Mouse (Mus musculus): Measurements from ENCODE around the gene Ptcd2. TPM values are rescaled to one million over a fixed set of nuclear protein-coding genes. Genes with fewer than 3 reads are reported as not detected.

The Ptcd2 gene
- total and polyA plus RNA-seq, 2 experiments from 2014 or later = 47.6 to 57.6 TPM

GRCm38 (mm10) chr13:99320453-99320852 lies 24.1 kb downstream of the Ptcd2 start:
- peaks cover 44% of the 10 kb centered on the region for H3K36me3 ChIP-seq (ENCODE audit: insufficient read depth)
- H3K27me3 ChIP-seq (ENCODE audit: insufficient read depth, low read length) = no peaks in the 10 kb centered on the region
- H3K9me3 ChIP-seq (ENCODE audit: low read length) = no peaks in the 10 kb centered on the region
- H3K4me3 ChIP-seq (ENCODE audit: low read depth, low read length) = no peak overlapping the region
- WGBS = 91% methylated on average over 7 of the region's 7 CpGs
- no peaks in the 10 kb centered on the region for H3K4me1 ChIP-seq (ENCODE audit: insufficient read depth)
- no peak for ATAC-seq
- no peak for DNase-seq
- no peak for TF ChIP-seq CTCF (IDR thresholded peaks at IDR 0.05; ENCODE audit: low read depth)
- no peak overlapping the region for H3K4me2 ChIP-seq (ENCODE audit: low read depth)
- H3K27ac ChIP-seq (ENCODE audit: low read depth, low read length) = no peak overlapping the region
- H3K9ac ChIP-seq = no peak overlapping the region

- Histone ChIP-seq H3K4me1 (ENCODE audit: insufficient read depth) (no peaks in the 10 kb centered on the region), H3K4me3 (ENCODE audit: low read depth, low read length) (no peak overlapping the region), H3K36me3 (ENCODE audit: insufficient read depth) (peaks cover 18% of the 10 kb centered on the region), H3K9me3 (ENCODE audit: low read length) (no peaks in the 10 kb centered on the region), H3K9ac (no peak overlapping the region), H3K27me3 (ENCODE audit: insufficient read depth, low read length) (no peaks in the 10 kb centered on the region), H3K27ac (ENCODE audit: low read depth, low read length) (no peak overlapping the region), H3K4me2 (ENCODE audit: low read depth) (no peak overlapping the region)
- ATAC-seq (peak; percentile 65), DNase-seq (peak; percentile 77)
- WGBS = 53% methylated on average over 4 of the region's 4 CpGs
- TF ChIP-seq CTCF (IDR thresholded peaks at IDR 0.05; ENCODE audit: low read depth) = peak; percentile 87
Observed at GRCm38 (mm10) chr13:99317058-99317457, 27.4 kb downstream of the Ptcd2 start.

- Histone ChIP-seq H3K36me3 (ENCODE audit: insufficient read depth) (peaks cover 18% of the 10 kb centered on the region), H3K9ac (no peak overlapping the region), H3K4me3 (ENCODE audit: low read depth, low read length) (no peak overlapping the region), H3K4me1 (ENCODE audit: insufficient read depth) (no peaks in the 10 kb centered on the region), H3K27ac (ENCODE audit: low read depth, low read length) (no peak overlapping the region), H3K27me3 (ENCODE audit: insufficient read depth, low read length) (no peaks in the 10 kb centered on the region), H3K9me3 (ENCODE audit: low read length) (no peaks in the 10 kb centered on the region), H3K4me2 (ENCODE audit: low read depth) (no peak overlapping the region)
- ATAC-seq (no peak), DNase-seq (no peak)
- no peak for TF ChIP-seq CTCF (IDR thresholded peaks at IDR 0.05; ENCODE audit: low read depth)
- WGBS = 87% methylated on average over 6 of the region's 6 CpGs
Observed at GRCm38 (mm10) chr13:99316366-99316765, 28.1 kb downstream of the Ptcd2 start.

- H3K27me3 ChIP-seq (ENCODE audit: insufficient read depth, low read length) = no peaks in the 10 kb centered on the region
- H3K9ac ChIP-seq = no peak overlapping the region
- ATAC-seq (no peak), DNase-seq (no peak)
- H3K4me2 ChIP-seq (ENCODE audit: low read depth) = no peak overlapping the region
- TF ChIP-seq CTCF (IDR thresholded peaks at IDR 0.05; ENCODE audit: low read depth) = no peak
- H3K27ac ChIP-seq (ENCODE audit: low read depth, low read length) = no peak overlapping the region
- peaks cover 3% of the 10 kb centered on the region for H3K36me3 ChIP-seq (ENCODE audit: insufficient read depth)
- H3K4me3 ChIP-seq (ENCODE audit: low read depth, low read length) = no peak overlapping the region
- no peaks in the 10 kb centered on the region for H3K9me3 ChIP-seq (ENCODE audit: low read length)
- no peaks in the 10 kb centered on the region for H3K4me1 ChIP-seq (ENCODE audit: insufficient read depth)
- WGBS = 85% methylated on average over 15 of the region's 15 CpGs
Observed at GRCm38 (mm10) chr13:99314657-99315181, 29.8 kb downstream of the Ptcd2 start.

GRCm38 (mm10) chr13:99314098-99314497 lies 30.4 kb downstream of the Ptcd2 start:
- Histone ChIP-seq H3K9ac (no peak overlapping the region), H3K9me3 (ENCODE audit: low read length) (no peaks in the 10 kb centered on the region), H3K27ac (ENCODE audit: low read depth, low read length) (no peak overlapping the region), H3K4me1 (ENCODE audit: insufficient read depth) (no peaks in the 10 kb centered on the region), H3K36me3 (ENCODE audit: insufficient read depth) (no peaks in the 10 kb centered on the region), H3K4me3 (ENCODE audit: low read depth, low read length) (no peak overlapping the region), H3K27me3 (ENCODE audit: insufficient read depth, low read length) (no peaks in the 10 kb centered on the region), H3K4me2 (ENCODE audit: low read depth) (no peak overlapping the region)
- DNase-seq = no peak
- 90% methylated on average over 5 of the region's 5 CpGs for WGBS
- no peak for ATAC-seq
- no peak for TF ChIP-seq CTCF (IDR thresholded peaks at IDR 0.05; ENCODE audit: low read depth)

GRCm38 (mm10) chr13:99308393-99308792 lies 36.1 kb downstream of the Ptcd2 start:
- no peak for TF ChIP-seq CTCF (IDR thresholded peaks at IDR 0.05; ENCODE audit: low read depth)
- 91% methylated on average over 8 of the region's 8 CpGs for WGBS
- Histone ChIP-seq H3K27me3 (ENCODE audit: insufficient read depth, low read length) (no peaks in the 10 kb centered on the region), H3K9ac (no peak overlapping the region), H3K4me2 (ENCODE audit: low read depth) (no peak overlapping the region), H3K27ac (ENCODE audit: low read depth, low read length) (no peak overlapping the region), H3K4me3 (ENCODE audit: low read depth, low read length) (no peak overlapping the region), H3K4me1 (ENCODE audit: insufficient read depth) (peaks cover 4% of the 10 kb centered on the region; the same call in 1 of the 2 replicates), H3K9me3 (ENCODE audit: low read length) (no peaks in the 10 kb centered on the region), H3K36me3 (ENCODE audit: insufficient read depth) (no peaks in the 10 kb centered on the region)
- no peak for DNase-seq
- no peak for ATAC-seq

- H3K4me3 ChIP-seq (ENCODE audit: low read depth, low read length) = no peak overlapping the region
- ATAC-seq (no peak), DNase-seq (no peak)
- no peak for TF ChIP-seq CTCF (IDR thresholded peaks at IDR 0.05; ENCODE audit: low read depth)
- H3K27me3 ChIP-seq (ENCODE audit: insufficient read depth, low read length) = no peaks in the 10 kb centered on the region
- no peaks in the 10 kb centered on the region for H3K9me3 ChIP-seq (ENCODE audit: low read length)
- H3K9ac ChIP-seq = no peak overlapping the region
- no peak overlapping the region for H3K27ac ChIP-seq (ENCODE audit: low read depth, low read length)
- no peak overlapping the region for H3K4me2 ChIP-seq (ENCODE audit: low read depth)
- 81% methylated on average over 5 of the region's 5 CpGs for WGBS
- H3K4me1 ChIP-seq (ENCODE audit: insufficient read depth) = peaks cover 4% of the 10 kb centered on the region; the same call in 1 of the 2 replicates
- H3K36me3 ChIP-seq (ENCODE audit: insufficient read depth) = no peaks in the 10 kb centered on the region
Observed at GRCm38 (mm10) chr13:99307930-99308359, 36.6 kb downstream of the Ptcd2 start.
